Mouse (Mus musculus): ENCODE measurements around the gene Wdr24. TPM values are rescaled to one million over a fixed set of nuclear protein-coding genes. Genes with fewer than 3 reads are reported as not detected.
A peak's percentile ranks its signal among the peaks of the same experiment; 100 is the strongest.

The Wdr24 gene
- polyA plus RNA-seq, 2 experiments: 26.0 to 45.1 TPM

GRCm38 (mm10) chr17:25808028-25808427 is 15.4 kb upstream of the Wdr24 start:
- peak overlapping the region; percentile 96; the same call in 1 of the 2 replicates for H3K4me2 ChIP-seq (replicated peaks; ENCODE audit: low read depth, low read length, severe bottlenecking)
- ATAC-seq (ENCODE audit: low FRiP score, low read depth) (no peak), DNase-seq (ENCODE audit: low spot score) (no peak)
- H3K27me3 ChIP-seq (ENCODE audit: control insufficient read depth, insufficient read depth, low read length): peaks cover 27% of the 10 kb centered on the region
- H3K36me3 ChIP-seq (ENCODE audit: control insufficient read depth, insufficient read depth, low read length): no peaks in the 10 kb centered on the region
- no peak overlapping the region for H3K9ac ChIP-seq (ENCODE audit: low read depth, low read length, severe bottlenecking)
- no peaks in the 10 kb centered on the region for H3K9me3 ChIP-seq (ENCODE audit: control insufficient read depth, low read length)
- no peak overlapping the region for H3K27ac ChIP-seq (replicated peaks; ENCODE audit: low read depth, low read length)
- H3K4me1 ChIP-seq (ENCODE audit: control insufficient read depth, insufficient read depth, low read length): peaks cover 6% of the 10 kb centered on the region
- no peak for TF ChIP-seq POLR2A (IDR thresholded peaks at IDR 0.05; ENCODE audit: borderline replicate concordance, extremely low read depth, insufficient read depth, insufficient read length)
- 39% methylated on average over 5 of the region's 5 CpGs for WGBS
- peak overlapping the region; percentile 66; the same call in 1 of the 2 replicates for H3K4me3 ChIP-seq (replicated peaks; ENCODE audit: low read length)

DNA sequence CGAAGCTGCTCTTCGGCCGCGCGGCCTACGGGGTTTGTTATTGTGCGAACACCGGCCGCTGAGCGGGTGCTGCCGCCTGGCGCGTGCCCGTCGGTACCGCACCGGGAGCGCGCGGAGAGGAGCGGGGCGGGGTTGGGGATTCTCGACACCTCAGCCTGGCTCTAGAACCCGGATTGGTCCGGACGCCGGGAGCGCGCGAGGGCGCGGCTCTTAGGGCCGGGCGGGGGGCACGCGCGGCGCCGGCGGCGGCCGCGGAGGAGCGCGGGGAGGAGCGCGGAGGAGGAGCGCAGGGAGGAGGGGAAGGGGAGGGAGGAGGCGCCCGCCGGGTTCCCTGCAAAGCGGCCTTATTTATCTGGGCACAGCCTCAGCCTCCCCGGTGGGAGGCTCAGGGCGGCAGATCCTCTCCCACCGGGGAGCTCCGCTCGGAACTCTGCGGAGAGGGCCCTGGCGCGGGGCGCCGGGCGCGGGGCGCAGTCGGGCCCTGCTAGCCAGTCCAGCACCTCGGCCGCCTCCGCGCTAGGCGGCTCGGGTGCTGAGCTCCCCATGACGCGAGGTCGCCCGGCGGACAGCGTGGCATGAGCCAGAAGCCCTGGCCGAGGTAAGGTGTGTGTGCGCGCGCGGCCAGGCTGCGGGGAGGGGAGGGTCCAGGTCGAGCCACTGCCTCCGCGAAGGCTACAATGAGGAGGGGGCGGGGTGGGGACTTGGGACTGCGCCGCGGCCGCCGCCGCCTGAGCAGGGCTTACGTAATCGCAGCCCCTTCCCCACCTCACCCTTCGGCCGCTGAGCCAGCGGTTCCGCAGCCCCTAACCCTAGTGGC is 14.4 kb upstream of the Wdr24 start, which contains the start of gene Fbxl16:
Gene Fbxl16, plus strand, starts transcription at position 297 of the 817 bp plus-strand sequence.
- Histone ChIP-seq H3K9me3 (ENCODE audit: control insufficient read depth, low read length) (no peaks in the 10 kb centered on the region), H3K27ac (replicated peaks; ENCODE audit: low read depth, low read length) (no peak within 1 kb of the TSS), H3K27me3 (ENCODE audit: control insufficient read depth, insufficient read depth, low read length) (peaks cover 30% of the 10 kb centered on the region), H3K9ac (ENCODE audit: low read depth, low read length, severe bottlenecking) (peak within 1 kb of the TSS; percentile 63), H3K36me3 (ENCODE audit: control insufficient read depth, insufficient read depth, low read length) (no peaks in the 10 kb centered on the region), H3K4me2 (replicated peaks; ENCODE audit: low read depth, low read length, severe bottlenecking) (peak within 1 kb of the TSS; percentile 96), H3K4me1 (ENCODE audit: control insufficient read depth, insufficient read depth, low read length) (peaks cover 9% of the 10 kb centered on the region), H3K4me3 (replicated peaks; ENCODE audit: low read length) (peak within 1 kb of the TSS; percentile 66)
- ATAC-seq (ENCODE audit: low FRiP score, low read depth) (peak; percentile 89), DNase-seq (ENCODE audit: low spot score) (peak; percentile 82)
- WGBS: 3% methylated on average over 60 of the region's 100 CpGs
- TF ChIP-seq POLR2A (IDR thresholded peaks at IDR 0.05; ENCODE audit: borderline replicate concordance, extremely low read depth, insufficient read depth, insufficient read length): no peak

DNA sequence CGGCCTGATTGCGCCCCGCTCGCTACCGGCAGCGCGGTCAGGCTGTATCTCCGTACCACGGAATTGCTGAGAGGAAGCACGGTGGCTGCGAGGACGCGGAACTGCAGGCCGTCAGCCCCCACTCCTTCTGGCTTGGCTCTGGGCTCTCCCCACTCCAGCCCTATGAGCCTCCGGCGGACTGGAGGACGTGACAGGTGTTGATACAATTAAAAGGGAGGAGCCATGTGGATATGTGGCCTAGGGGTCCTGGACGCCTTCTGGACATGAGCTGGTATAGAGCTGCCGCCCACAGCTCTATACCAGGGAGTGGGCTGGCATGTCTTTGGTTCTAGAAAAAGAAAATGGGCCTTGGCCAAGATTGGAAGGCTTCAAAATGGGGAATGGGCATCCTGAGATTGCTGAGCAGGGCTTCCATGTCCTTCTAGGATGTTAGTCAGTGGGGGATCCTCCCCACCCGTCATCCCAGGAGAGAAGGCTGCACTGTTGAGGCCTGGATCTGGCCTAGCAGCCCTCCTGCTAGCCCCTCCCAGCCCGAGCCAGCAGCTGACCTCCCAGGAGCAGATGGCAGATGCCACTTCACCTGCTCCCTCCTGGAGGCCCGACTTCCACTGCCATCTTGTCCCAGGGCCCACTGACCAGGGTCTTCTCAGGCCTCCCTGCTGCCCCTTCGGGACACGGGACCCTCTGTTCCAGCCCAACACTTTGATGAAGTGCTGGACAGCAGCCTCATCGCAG is 13.7 kb upstream of the Wdr24 start:
- Histone ChIP-seq H3K36me3 (ENCODE audit: control insufficient read depth, insufficient read depth, low read length) (no peaks in the 10 kb centered on the region), H3K4me2 (replicated peaks; ENCODE audit: low read depth, low read length, severe bottlenecking) (peak overlapping the region; percentile 96), H3K9ac (ENCODE audit: low read depth, low read length, severe bottlenecking) (peak overlapping the region; percentile 63), H3K27ac (replicated peaks; ENCODE audit: low read depth, low read length) (no peak overlapping the region), H3K4me1 (ENCODE audit: control insufficient read depth, insufficient read depth, low read length) (peaks cover 9% of the 10 kb centered on the region), H3K4me3 (replicated peaks; ENCODE audit: low read length) (peak overlapping the region; percentile 66), H3K9me3 (ENCODE audit: control insufficient read depth, low read length) (no peaks in the 10 kb centered on the region), H3K27me3 (ENCODE audit: control insufficient read depth, insufficient read depth, low read length) (peaks cover 30% of the 10 kb centered on the region)
- no peak for TF ChIP-seq POLR2A (IDR thresholded peaks at IDR 0.05; ENCODE audit: borderline replicate concordance, extremely low read depth, insufficient read depth, insufficient read length)
- no peak for DNase-seq (ENCODE audit: low spot score)
- ATAC-seq (ENCODE audit: low FRiP score, low read depth): no peak
- WGBS: 9% methylated on average over 25 of the region's 25 CpGs

GRCm38 (mm10) chr17:25810890-25811289 is 12.5 kb upstream of the Wdr24 start:
- Histone ChIP-seq H3K36me3 (ENCODE audit: control insufficient read depth, insufficient read depth, low read length) (no peaks in the 10 kb centered on the region), H3K27me3 (ENCODE audit: control insufficient read depth, insufficient read depth, low read length) (peaks cover 30% of the 10 kb centered on the region), H3K4me3 (replicated peaks; ENCODE audit: low read length) (no peak overlapping the region), H3K4me2 (replicated peaks; ENCODE audit: low read depth, low read length, severe bottlenecking) (no peak overlapping the region), H3K4me1 (ENCODE audit: control insufficient read depth, insufficient read depth, low read length) (peaks cover 9% of the 10 kb centered on the region), H3K27ac (replicated peaks; ENCODE audit: low read depth, low read length) (no peak overlapping the region), H3K9ac (ENCODE audit: low read depth, low read length, severe bottlenecking) (no peak overlapping the region), H3K9me3 (ENCODE audit: control insufficient read depth, low read length) (no peaks in the 10 kb centered on the region)
- TF ChIP-seq POLR2A (IDR thresholded peaks at IDR 0.05; ENCODE audit: borderline replicate concordance, extremely low read depth, insufficient read depth, insufficient read length): no peak
- DNase-seq (ENCODE audit: low spot score): no peak
- no peak for ATAC-seq (ENCODE audit: low FRiP score, low read depth)
- WGBS: 66% methylated on average over 4 of the region's 4 CpGs

- Histone ChIP-seq H3K9me3 (ENCODE audit: control insufficient read depth, low read length) (no peaks in the 10 kb centered on the region), H3K36me3 (ENCODE audit: control insufficient read depth, insufficient read depth, low read length) (no peaks in the 10 kb centered on the region), H3K4me2 (replicated peaks; ENCODE audit: low read depth, low read length, severe bottlenecking) (no peak overlapping the region), H3K9ac (ENCODE audit: low read depth, low read length, severe bottlenecking) (no peak overlapping the region), H3K27ac (replicated peaks; ENCODE audit: low read depth, low read length) (no peak overlapping the region), H3K4me3 (replicated peaks; ENCODE audit: low read length) (no peak overlapping the region), H3K27me3 (ENCODE audit: control insufficient read depth, insufficient read depth, low read length) (peaks cover 38% of the 10 kb centered on the region), H3K4me1 (ENCODE audit: control insufficient read depth, insufficient read depth, low read length) (peaks cover 9% of the 10 kb centered on the region)
- TF ChIP-seq POLR2A (IDR thresholded peaks at IDR 0.05; ENCODE audit: borderline replicate concordance, extremely low read depth, insufficient read depth, insufficient read length): no peak
- ATAC-seq (ENCODE audit: low FRiP score, low read depth) (peak; percentile 50; the same call in 1 of the 2 replicates), DNase-seq (ENCODE audit: low spot score) (peak; percentile 88)
- 1% methylated on average over 16 of the region's 20 CpGs for WGBS
Observed at GRCm38 (mm10) chr17:25813471-25813870, 10.0 kb upstream of the Wdr24 start.

Measured in limb, embryonic 14.5 days (tissue).